ENCODE assay signal across 9 mouse cellular contexts in genomic region chr11:99292846-99293245, GRCm38 (mm10). TPM values are rescaled to one million over a fixed set of nuclear protein-coding genes. Genes with fewer than 3 reads are reported as not detected.
A peak's percentile ranks its signal among the peaks of the same experiment; 100 is the strongest.
DNase-seq lines count a peak whose midpoint lies in the region; ATAC-seq and TF ChIP-seq lines count a peak whose summit lies in the region.
"Had no signal": no experiment of that assay in that cellular context is flagged by ENCODE, and none has a peak within 500 bp of the region (broad histone marks: within the 10 kb centered on the region; RNA-seq: fewer than 3 reads in every experiment).

No protein-coding gene starts in this region.

- H3K27me3 ChIP-seq in midbrain, postnatal 0 days (ENCODE audit: insufficient read depth, low read length) = no peaks in the 10 kb centered on the region
- H3K27me3 ChIP-seq in midbrain, embryonic 15.5 days (replicated peaks) = no peaks in the 10 kb centered on the region
- no peaks in the 10 kb centered on the region for H3K27me3 ChIP-seq in midbrain, embryonic 11.5 days (ENCODE audit: control insufficient read depth, insufficient read depth, low read length)

- no peak overlapping the region for H3K9ac ChIP-seq in midbrain, postnatal 0 days (replicated peaks; ENCODE audit: low read length, poor library complexity, severe bottlenecking)
- H3K9ac ChIP-seq in midbrain, embryonic 15.5 days = no peak overlapping the region
- no peak overlapping the region for H3K9ac ChIP-seq in midbrain, embryonic 11.5 days (ENCODE audit: low read length)

- H3K9me3 ChIP-seq in midbrain, postnatal 0 days (ENCODE audit: low read length) = no peaks in the 10 kb centered on the region
- no peaks in the 10 kb centered on the region for H3K9me3 ChIP-seq in midbrain, embryonic 15.5 days
- H3K9me3 ChIP-seq in midbrain, embryonic 11.5 days (ENCODE audit: control insufficient read depth, low read length) = no peaks in the 10 kb centered on the region

- H3K36me3 ChIP-seq in midbrain, postnatal 0 days (ENCODE audit: insufficient read depth, low read length) = no peaks in the 10 kb centered on the region
- H3K36me3 ChIP-seq in midbrain, embryonic 15.5 days (replicated peaks) = no peaks in the 10 kb centered on the region
- no peaks in the 10 kb centered on the region for H3K36me3 ChIP-seq in midbrain, embryonic 11.5 days (ENCODE audit: control insufficient read depth, insufficient read depth, low read length)

- DNase-seq in midbrain, postnatal 0 days (ENCODE audit: low spot score) = peak; percentile 61
- DNase-seq in adrenal gland, adult (ENCODE audit: inconsistent age in 2 of 2, low spot score in 1 of 2) = peak; percentile 24 to 75
- peak; percentile 58 for DNase-seq in embryo, embryonic 11 days
- peak; percentile 53 for DNase-seq in kidney, postnatal 14 days
- peak; percentile 44 for DNase-seq in lung, postnatal 14 days
- peak; percentile 41 to 67 for DNase-seq in spleen, postnatal 4 days (ENCODE audit: low spot score in 2 of 2)
- DNase-seq in midbrain, embryonic 11.5 days (ENCODE audit: low spot score, missing footprints) = no peak

- peak; percentile 78 for TF ChIP-seq CTCF in midbrain, postnatal 0 days (IDR thresholded peaks at IDR 0.05)

- ATAC-seq in midbrain, postnatal 0 days (ENCODE audit: low FRiP score) = no peak
- ATAC-seq in midbrain, embryonic 15.5 days (replicated peaks) = no peak
- no peak for ATAC-seq in midbrain, embryonic 11.5 days (ENCODE audit: low FRiP score)

- H3K27ac ChIP-seq in midbrain, postnatal 0 days (ENCODE audit: low read depth, low read length) = no peak overlapping the region
- no peak overlapping the region for H3K27ac ChIP-seq in midbrain, embryonic 15.5 days
- H3K27ac ChIP-seq in midbrain, embryonic 11.5 days (ENCODE audit: low read depth, low read length) = no peak overlapping the region
- H3K27ac ChIP-seq: macrophage had no signal

- H3K4me3 ChIP-seq in midbrain, postnatal 0 days (ENCODE audit: low read depth, low read length) = no peak overlapping the region
- no peak overlapping the region for H3K4me3 ChIP-seq in midbrain, embryonic 15.5 days
- no peak overlapping the region for H3K4me3 ChIP-seq in midbrain, embryonic 11.5 days (ENCODE audit: low read depth, low read length)

- H3K4me1 ChIP-seq in midbrain, postnatal 0 days (ENCODE audit: insufficient read depth, low read length) = no peaks in the 10 kb centered on the region
- H3K4me1 ChIP-seq in midbrain, embryonic 15.5 days = no peaks in the 10 kb centered on the region
- H3K4me1 ChIP-seq in midbrain, embryonic 11.5 days (ENCODE audit: control insufficient read depth, insufficient read depth, low read length) = no peaks in the 10 kb centered on the region

- 59% methylated on average over 5 of the region's 5 CpGs for WGBS in midbrain, postnatal 0 days
- 65% methylated on average over 5 of the region's 5 CpGs for WGBS in midbrain, embryonic 15.5 days
- whole genome bisulfite sequencing in midbrain, embryonic 11.5 days = 60% methylated on average over 5 of the region's 5 CpGs

- H3K4me2 ChIP-seq in midbrain, postnatal 0 days (ENCODE audit: low read depth, low read length, poor library complexity, severe bottlenecking) = no peak overlapping the region
- no peak overlapping the region for H3K4me2 ChIP-seq in midbrain, embryonic 15.5 days
- no peak overlapping the region for H3K4me2 ChIP-seq in midbrain, embryonic 11.5 days

RNA-seq across cellular contexts. Expression of gene Krt24, which starts 7.8 kb away (rescaled TPM):
- not detected in 2 replicates for total RNA-seq in midbrain, postnatal 0 days (2014; rRNA removed)
- polyA plus RNA-seq in midbrain, postnatal 0 days (2015; fragmentation: Nextera tagmentation; extraction: Ambion mirVana) = 0.07 and 0.21 TPM in 2 replicates
- not detected in 2 replicates for polyA plus RNA-seq in midbrain, embryonic 15.5 days (2015; fragmentation: Nextera tagmentation; extraction: Ambion mirVana)
- polyA plus RNA-seq in midbrain, embryonic 11.5 days (2014; fragmentation: Nextera tagmentation; extraction: Ambion mirVana) = not detected in 2 replicates
- polyA plus RNA-seq: macrophage had no signal

RNA-seq across cellular contexts. Expression of gene Krt25, which starts 29.9 kb away (rescaled TPM):
- total RNA-seq in midbrain, postnatal 0 days (2014; rRNA removed) = 0.11 and 0.19 TPM in 2 replicates
- polyA plus RNA-seq in midbrain, postnatal 0 days (2015; fragmentation: Nextera tagmentation; extraction: Ambion mirVana) = 0.29 and 0.54 TPM in 2 replicates
- polyA plus RNA-seq in midbrain, embryonic 15.5 days (2015; fragmentation: Nextera tagmentation; extraction: Ambion mirVana) = 0.11 and 0.22 TPM in 2 replicates
- not detected in 2 replicates for polyA plus RNA-seq in midbrain, embryonic 11.5 days (2014; fragmentation: Nextera tagmentation; extraction: Ambion mirVana)
- polyA plus RNA-seq: macrophage had no signal

RNA-seq across cellular contexts. Expression of gene Krt26, which starts 44.9 kb away (rescaled TPM):
- 0.11 and 1.2 TPM in 2 replicates for total RNA-seq in midbrain, postnatal 0 days (2014; rRNA removed)
- polyA plus RNA-seq in midbrain, postnatal 0 days (2015; fragmentation: Nextera tagmentation; extraction: Ambion mirVana) = 0.46 and 0.54 TPM in 2 replicates
- 0.14 and 0.22 TPM in 2 replicates for polyA plus RNA-seq in midbrain, embryonic 15.5 days (2015; fragmentation: Nextera tagmentation; extraction: Ambion mirVana)
- 0.68 and 0.94 TPM in 2 replicates for polyA plus RNA-seq in midbrain, embryonic 11.5 days (2014; fragmentation: Nextera tagmentation; extraction: Ambion mirVana)
- polyA plus RNA-seq: macrophage had no signal

RNA-seq across cellular contexts. Expression of gene Krt222, which starts 49.0 kb away (rescaled TPM):
- 10.6 and 11.6 TPM in 2 replicates for total RNA-seq in midbrain, postnatal 0 days (2014; rRNA removed)
- polyA plus RNA-seq in midbrain, postnatal 0 days (2015; fragmentation: Nextera tagmentation; extraction: Ambion mirVana) = 13.6 and 14.4 TPM in 2 replicates
- 6.8 and 8.1 TPM in 2 replicates for polyA plus RNA-seq in midbrain, embryonic 15.5 days (2015; fragmentation: Nextera tagmentation; extraction: Ambion mirVana)
- polyA plus RNA-seq in midbrain, embryonic 11.5 days (2014; fragmentation: Nextera tagmentation; extraction: Ambion mirVana) = 0.40 and 0.68 TPM in 2 replicates
- polyA plus RNA-seq: macrophage had no signal

RNA-seq across cellular contexts. Expression of gene Krt27, which starts 58.1 kb away (rescaled TPM):
- 1.0 TPM in 1 of 2 replicates, not detected in the other for total RNA-seq in midbrain, postnatal 0 days (2014; rRNA removed)
- polyA plus RNA-seq in midbrain, postnatal 0 days (2015; fragmentation: Nextera tagmentation; extraction: Ambion mirVana) = 0.22 and 0.28 TPM in 2 replicates
- 0.10 and 0.21 TPM in 2 replicates for polyA plus RNA-seq in midbrain, embryonic 15.5 days (2015; fragmentation: Nextera tagmentation; extraction: Ambion mirVana)
- polyA plus RNA-seq in midbrain, embryonic 11.5 days (2014; fragmentation: Nextera tagmentation; extraction: Ambion mirVana) = not detected in 2 replicates
- polyA plus RNA-seq: macrophage had no signal
